Mouse (Mus musculus): ENCODE measurements around the gene Gm12887.

Gm12887 gene

DNA sequence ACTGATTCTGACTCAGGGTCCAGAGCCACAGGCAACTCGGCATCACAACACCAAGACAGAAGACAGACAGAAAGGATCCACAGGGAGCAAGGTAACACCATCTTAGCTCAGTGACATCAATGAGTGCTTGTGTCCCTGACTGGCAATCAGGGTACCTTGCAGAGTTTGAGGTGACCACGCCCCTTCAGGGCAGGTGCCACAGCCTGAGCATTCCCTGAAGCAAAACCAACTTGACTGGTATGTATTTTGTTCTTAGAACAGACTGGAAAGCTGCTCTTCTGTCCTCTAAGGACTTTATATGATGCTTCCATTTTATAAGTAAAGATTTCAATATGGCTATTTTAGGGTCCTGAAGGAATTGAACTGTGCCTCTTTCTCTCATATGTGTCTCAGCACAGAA lies at the start of gene Gm12887:
Gene Gm12887, minus strand, starts transcription at position 101 of the 400 bp plus-strand sequence.
- no peak for DNase-seq (ENCODE audit: low spot score)

DNA sequence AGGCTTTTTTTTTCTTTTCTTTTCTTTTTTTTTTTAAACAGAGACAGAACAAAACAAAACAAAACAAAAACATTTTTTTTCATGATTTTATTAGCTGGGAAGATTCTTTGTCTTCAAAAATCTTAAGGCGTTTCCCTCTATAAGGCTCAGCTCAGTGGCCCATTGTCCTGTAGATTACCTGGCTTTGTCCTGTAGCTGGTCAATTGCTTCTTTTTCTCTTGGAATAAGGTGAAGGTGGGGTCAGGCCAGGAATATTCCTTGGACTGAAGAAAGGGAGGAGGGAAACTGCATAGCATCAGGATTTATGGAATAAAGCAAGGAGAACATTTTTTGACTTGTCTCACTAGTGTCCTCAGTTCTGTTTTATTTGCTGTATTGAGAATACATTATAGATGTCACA lies 35.1 kb upstream of the Gm12887 start:
- DNase-seq (ENCODE audit: low spot score), result no peak
